Comparison of ENCODE assay signal across 8 mouse cellular contexts in genomic region chr19:47882151-47882881, GRCm38 (mm10). TPM values are rescaled to one million over a fixed set of nuclear protein-coding genes. Genes with fewer than 3 reads are reported as not detected.
DNase-seq lines count a peak whose midpoint lies in the region; ATAC-seq and TF ChIP-seq lines count a peak whose summit lies in the region.

No protein-coding gene starts in this region.

- no peak overlapping the region for H3K9ac ChIP-seq in ES-E14 (ENCODE audit: insufficient read depth, low read depth, low read length, poor library complexity, severe bottlenecking)
- H3K9ac ChIP-seq in forebrain, embryonic 14.5 days (ENCODE audit: low read length) = no peak overlapping the region
- H3K9ac ChIP-seq in lung, postnatal 0 days (replicated peaks; ENCODE audit: low read depth) = no peak overlapping the region

- WGBS in forebrain, embryonic 14.5 days = 28% methylated on average over 11 of the region's 11 CpGs
- 30% methylated on average over 11 of the region's 11 CpGs for WGBS in hindbrain, embryonic 10.5 days
- 21% methylated on average over 11 of the region's 11 CpGs for WGBS in lung, postnatal 0 days

- peak; percentile 100 for TF ChIP-seq CTCF in lung, postnatal 0 days (IDR thresholded peaks at IDR 0.05)

- H3K9me3 ChIP-seq in ES-E14 (ENCODE audit: control insufficient read depth, insufficient read depth, low read depth, low read length) = no peaks in the 10 kb centered on the region
- no peaks in the 10 kb centered on the region for H3K9me3 ChIP-seq in forebrain, embryonic 14.5 days (replicated peaks; ENCODE audit: control insufficient read depth, low read length)
- H3K9me3 ChIP-seq in hindbrain, embryonic 10.5 days = no peaks in the 10 kb centered on the region
- H3K9me3 ChIP-seq in lung, postnatal 0 days (ENCODE audit: low read length) = no peaks in the 10 kb centered on the region

- no peaks in the 10 kb centered on the region for H3K27me3 ChIP-seq in forebrain, embryonic 14.5 days (replicated peaks; ENCODE audit: control insufficient read depth, insufficient read depth, low read length)
- H3K27me3 ChIP-seq in hindbrain, embryonic 10.5 days (ENCODE audit: insufficient read depth, poor library complexity, severe bottlenecking) = no peaks in the 10 kb centered on the region
- H3K27me3 ChIP-seq in lung, postnatal 0 days (replicated peaks; ENCODE audit: insufficient read depth, low read length) = no peaks in the 10 kb centered on the region

- TF ChIP-seq EP300 in lung, postnatal 0 days (IDR thresholded peaks at IDR 0.05) = no peak

- H3K4me3 ChIP-seq in ES-E14 (ENCODE audit: insufficient read depth in 1 of 2, low read depth in 1 of 2, low read length in 2 of 2, poor library complexity in 1 of 2, severe bottlenecking in 1 of 2) = no peak overlapping the region
- H3K4me3 ChIP-seq in forebrain, embryonic 14.5 days (ENCODE audit: low read depth, low read length) = no peak overlapping the region
- no peak overlapping the region for H3K4me3 ChIP-seq in hindbrain, embryonic 10.5 days
- no peak overlapping the region for H3K4me3 ChIP-seq in lung, postnatal 0 days (ENCODE audit: low read depth, low read length)

- H3K27ac ChIP-seq in ES-E14 (ENCODE audit: insufficient read depth, low read depth, low read length, poor library complexity, severe bottlenecking) = no peak overlapping the region
- H3K27ac ChIP-seq in forebrain, embryonic 14.5 days (ENCODE audit: low read depth, low read length) = no peak overlapping the region
- H3K27ac ChIP-seq in hindbrain, embryonic 10.5 days = no peak overlapping the region
- no peak overlapping the region for H3K27ac ChIP-seq in lung, postnatal 0 days (ENCODE audit: low read length)

- peak; percentile 88 for DNase-seq in ES-E14 (ENCODE audit: low read depth, low spot score)
- peak; percentile 85 for DNase-seq in c-Kit-positive CD71-positive TER-119-positive erythroid progenitor cells, embryonic 14.5 days (ENCODE audit: low spot score)
- DNase-seq in forebrain, embryonic 14.5 days (ENCODE audit: low spot score) = peak; percentile 93
- peak; percentile 88 for DNase-seq in hindbrain, embryonic 10.5 days (ENCODE audit: low spot score)
- DNase-seq in layer of hippocampus, adult 8-10 months (ENCODE audit: low spot score in 2 of 2) = peak; percentile 27 to 74
- peak; percentile 90 for DNase-seq in lung, postnatal 0 days (ENCODE audit: low spot score)
- DNase-seq in ovary, postnatal 36 days (ENCODE audit: low spot score) = peak; percentile 76
- DNase-seq in thymus, postnatal 10 days (ENCODE audit: low spot score in 2 of 2) = peak; percentile 59 to 87

- ATAC-seq in forebrain, embryonic 14.5 days = peak; percentile 88
- ATAC-seq in lung, postnatal 0 days = peak; percentile 34

- H3K4me2 ChIP-seq in forebrain, embryonic 14.5 days (ENCODE audit: low read length) = no peak overlapping the region
- H3K4me2 ChIP-seq in lung, postnatal 0 days (replicated peaks; ENCODE audit: low read depth, low read length) = no peak overlapping the region

- H3K4me1 ChIP-seq in ES-E14 (ENCODE audit: control insufficient read depth in 2 of 2, insufficient read depth in 2 of 2, low read length in 2 of 2, poor library complexity in 1 of 2) = no peaks in the 10 kb centered on the region
- no peaks in the 10 kb centered on the region for H3K4me1 ChIP-seq in forebrain, embryonic 14.5 days (ENCODE audit: control insufficient read depth, insufficient read depth, low read length)
- H3K4me1 ChIP-seq in hindbrain, embryonic 10.5 days (replicated peaks) = peaks cover 17% of the 10 kb centered on the region
- peaks cover 8% of the 10 kb centered on the region; the same call in 1 of the 2 replicates for H3K4me1 ChIP-seq in lung, postnatal 0 days (ENCODE audit: insufficient read depth, low read depth, low read length)

- in situ Hi-C loops in ES-E14 (cut with MboI; ENCODE audit: low sequenced_read_pairs in 2 of 2, unreplicated experiment in 2 of 2) = loop anchor here in 1 of 2 experiments (5.0 kb wide), 1 partner anchor 45 kb away; no protein-coding TSS in a partner anchor

- H3K36me3 ChIP-seq in ES-E14 (ENCODE audit: control insufficient read depth, insufficient read depth, low read length, poor library complexity, severe bottlenecking) = no peaks in the 10 kb centered on the region
- H3K36me3 ChIP-seq in forebrain, embryonic 14.5 days (ENCODE audit: control insufficient read depth, insufficient read depth, low read length) = no peaks in the 10 kb centered on the region
- H3K36me3 ChIP-seq in hindbrain, embryonic 10.5 days = no peaks in the 10 kb centered on the region
- H3K36me3 ChIP-seq in lung, postnatal 0 days (ENCODE audit: insufficient read depth, low read length) = no peaks in the 10 kb centered on the region

TF ChIP-seq in ES-E14, 5 proteins besides CTCF, POLR2A, EP300 and RAD21:
- TF ChIP-seq CHD2 (IDR thresholded peaks at IDR 0.05; ENCODE audit: low read depth, low read length) (no peak), ZNF384 (IDR thresholded peaks at IDR 0.05; ENCODE audit: low read depth, low read length) (0 out of 2 replicates have a peak, but pooled peaks have one; percentile 28), MAFK (IDR thresholded peaks at IDR 0.05; ENCODE audit: insufficient read depth, low read depth, low read length) (no peak), ZC3H11A (IDR thresholded peaks at IDR 0.05; ENCODE audit: borderline replicate concordance, low read depth, low read length) (peak; percentile 91), HCFC1 (IDR thresholded peaks at IDR 0.05; ENCODE audit: borderline replicate concordance, insufficient read depth, low read length) (no peak)

RNA-seq across cellular contexts. Expression of gene Gsto2, which starts 17.0 kb away (rescaled TPM):
- total RNA-seq in ES-E14 (2012; rRNA removed) = 0.21 and 0.71 TPM in 2 replicates
- 1.1 TPM in 2 replicates for polyA plus RNA-seq in forebrain, embryonic 14.5 days (2014; fragmentation: Nextera tagmentation; extraction: Ambion mirVana)
- polyA plus RNA-seq in hindbrain, embryonic 10.5 days (2016; fragmentation: Nextera tagmentation; extraction: Ambion mirVana) = 1.6 and 1.8 TPM in 2 replicates
- total RNA-seq in layer of hippocampus, adult 8-10 months (2022) = 1 to 10 TPM; 2.2 to 4.1 (median 2.9) TPM
- polyA plus RNA-seq in lung, postnatal 0 days (2015; fragmentation: Nextera tagmentation; extraction: Ambion mirVana) = 2.1 TPM in 2 replicates

RNA-seq across cellular contexts. Expression of gene Gsto1, which starts 27.5 kb away (rescaled TPM):
- total RNA-seq in ES-E14 (2012; rRNA removed) = 28.1 and 60.7 TPM in 2 replicates
- polyA plus RNA-seq in forebrain, embryonic 14.5 days (2014; fragmentation: Nextera tagmentation; extraction: Ambion mirVana) = 105 and 120 TPM in 2 replicates
- 109 and 115 TPM in 2 replicates for polyA plus RNA-seq in hindbrain, embryonic 10.5 days (2016; fragmentation: Nextera tagmentation; extraction: Ambion mirVana)
- total RNA-seq in layer of hippocampus, adult 8-10 months (2022) = 10 to 100 TPM; 49.8 to 60.2 (median 56.1) TPM
- 147 and 172 TPM in 2 replicates for polyA plus RNA-seq in lung, postnatal 0 days (2015; fragmentation: Nextera tagmentation; extraction: Ambion mirVana)

RNA-seq across cellular contexts. Expression of gene Cfap43, which starts 36.8 kb away (rescaled TPM):
- total RNA-seq in ES-E14 (2012; rRNA removed) = 1.5 and 1.7 TPM in 2 replicates
- polyA plus RNA-seq in forebrain, embryonic 14.5 days (2014; fragmentation: Nextera tagmentation; extraction: Ambion mirVana) = 0.99 and 1.4 TPM in 2 replicates
- polyA plus RNA-seq in hindbrain, embryonic 10.5 days (2016; fragmentation: Nextera tagmentation; extraction: Ambion mirVana) = 0.07 and 1.0 TPM in 2 replicates
- total RNA-seq in layer of hippocampus, adult 8-10 months (2022) = 1 to 10 TPM in 3 of 4 experiments, under 1 TPM in 1; 0.77 to 2.8 (median 1.7) TPM
- polyA plus RNA-seq in lung, postnatal 0 days (2015; fragmentation: Nextera tagmentation; extraction: Ambion mirVana) = 4.9 and 6.3 TPM in 2 replicates

RNA-seq across cellular contexts. Expression of gene Itprip, which starts 36.8 kb away (rescaled TPM):
- total RNA-seq in ES-E14 (2012; rRNA removed) = 5.7 and 7.2 TPM in 2 replicates
- polyA plus RNA-seq in forebrain, embryonic 14.5 days (2014; fragmentation: Nextera tagmentation; extraction: Ambion mirVana) = 5.4 and 6.4 TPM in 2 replicates
- polyA plus RNA-seq in hindbrain, embryonic 10.5 days (2016; fragmentation: Nextera tagmentation; extraction: Ambion mirVana) = 20.7 and 21.9 TPM in 2 replicates
- 1 to 10 TPM; 1.3 to 2.6 (median 1.8) TPM for total RNA-seq in layer of hippocampus, adult 8-10 months (2022)
- 15.6 and 15.9 TPM in 2 replicates for polyA plus RNA-seq in lung, postnatal 0 days (2015; fragmentation: Nextera tagmentation; extraction: Ambion mirVana)

RNA-seq across cellular contexts. Expression of gene Cfap58, which starts 55.2 kb away (rescaled TPM):
- not detected in 2 replicates for total RNA-seq in ES-E14 (2012; rRNA removed)
- polyA plus RNA-seq in forebrain, embryonic 14.5 days (2014; fragmentation: Nextera tagmentation; extraction: Ambion mirVana) = 0.37 and 0.50 TPM in 2 replicates
- 0.41 TPM in 1 of 2 replicates, not detected in the other for polyA plus RNA-seq in hindbrain, embryonic 10.5 days (2016; fragmentation: Nextera tagmentation; extraction: Ambion mirVana)
- total RNA-seq in layer of hippocampus, adult 8-10 months (2022) = under 1 TPM; 0.22 to 0.61 (median 0.51) TPM
- 2.0 and 2.6 TPM in 2 replicates for polyA plus RNA-seq in lung, postnatal 0 days (2015; fragmentation: Nextera tagmentation; extraction: Ambion mirVana)
